Mouse (Mus musculus) layer of hippocampus, adult 18-20 months (tissue): ENCODE data around the gene F8. TPM values are rescaled to one million over a fixed set of nuclear protein-coding genes. Genes with fewer than 3 reads are reported as not detected.
A peak's percentile ranks its signal among the peaks of the same experiment; 100 is the strongest.
"Not testable (repeated sequence)": the region's sequence is repeated elsewhere in the genome, so short reads cannot be mapped to it uniquely, and the experiment has no call there.

Experiments used
- DNase-seq, 2 experiments: peaks; one replicate each; pipeline ENCODE4 v3.0.0; 2022; ENCODE audit warnings: low spot score in 2 of 2
- total RNA-seq, 2 experiments: library from RNA; stranded (reverse); gene quantifications; 2 replicates each; pipeline ENCODE4 v1.2.3; 2021

F8 gene
- total RNA-seq, 2 experiments from 2014 or later: 2.3 to 2.9 TPM

DNA sequence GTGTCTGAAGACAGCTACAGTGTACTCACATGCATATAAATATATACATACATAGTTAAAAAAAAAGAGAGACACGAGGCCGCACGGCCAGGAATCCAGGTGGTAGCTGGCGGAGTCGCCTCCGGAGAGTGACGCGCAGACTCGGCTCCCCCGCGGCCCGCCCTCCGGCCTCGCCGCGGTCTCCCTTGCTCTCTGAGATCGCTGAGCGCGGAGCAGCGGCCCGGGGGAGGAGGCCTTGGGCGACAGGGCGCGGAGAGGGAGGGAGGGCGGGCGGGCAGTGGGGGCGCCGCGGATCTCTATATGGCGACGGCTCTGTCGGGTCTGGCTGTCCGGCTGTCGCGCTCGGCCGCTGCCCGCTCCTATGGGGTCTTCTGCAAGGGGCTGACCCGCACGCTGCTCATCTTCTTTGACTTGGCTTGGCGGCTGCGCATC is 239.3 kb downstream of the F8 start:
- not testable (repeated sequence) for DNase-seq

DNA sequence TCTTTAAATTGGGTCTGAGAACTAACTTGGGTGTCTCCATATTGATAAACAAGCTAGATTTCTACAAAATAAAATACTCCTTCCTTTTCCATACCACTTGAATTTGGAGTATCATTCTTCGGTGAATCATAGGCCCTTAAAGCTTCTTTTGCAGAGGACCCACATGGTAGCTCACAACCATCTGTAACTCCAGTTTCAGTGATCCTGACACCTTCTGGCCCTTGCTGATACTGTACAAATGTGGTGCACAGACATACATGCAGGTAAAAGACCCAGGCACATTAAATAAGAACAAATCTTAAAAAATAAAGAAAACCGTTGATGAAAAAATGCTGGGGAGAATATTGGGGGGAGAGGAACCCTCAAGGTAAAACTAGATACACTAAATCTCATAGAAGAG is 244.2 kb downstream of the F8 start:
- DNase-seq: no peak

DNA sequence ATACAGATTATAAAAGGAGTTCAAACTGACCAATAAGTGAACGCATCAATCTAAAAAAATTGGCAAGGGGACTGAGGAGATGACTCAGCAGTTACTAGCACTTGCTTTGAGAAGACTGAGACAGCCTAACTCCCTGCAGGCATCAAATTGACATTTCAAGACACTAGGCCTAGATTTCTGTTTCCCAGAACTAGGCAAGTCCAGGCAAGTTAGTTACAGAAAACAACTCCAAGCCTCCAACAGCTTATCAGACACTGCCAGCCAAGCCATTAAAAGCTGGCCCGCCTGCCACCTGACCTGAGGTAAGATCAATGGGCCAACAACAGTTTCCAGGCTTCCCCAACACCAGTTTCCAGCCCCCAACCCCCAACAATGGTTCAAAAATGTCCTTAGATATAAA is 244.7 kb downstream of the F8 start:
- DNase-seq: no peak

DNA sequence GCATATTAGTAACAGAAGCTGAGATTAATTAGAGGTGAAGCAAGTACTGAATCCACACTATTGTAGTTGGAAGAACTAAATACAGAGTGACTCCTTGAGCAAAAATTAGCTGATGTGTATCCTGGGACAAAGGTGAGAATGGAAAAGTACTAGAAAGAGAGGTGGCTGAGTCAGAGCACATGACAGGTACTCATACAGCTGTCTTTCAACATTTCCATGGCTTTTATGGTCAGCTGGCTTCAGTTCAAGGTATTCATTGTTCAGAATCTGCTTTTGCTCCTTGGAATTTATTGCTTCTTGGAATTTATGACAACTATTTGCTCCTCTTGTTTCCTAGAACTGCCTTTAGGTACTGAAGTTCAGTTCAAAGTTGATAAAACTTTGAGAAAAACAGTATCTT is 245.5 kb downstream of the F8 start:
- DNase-seq: no peak

DNA sequence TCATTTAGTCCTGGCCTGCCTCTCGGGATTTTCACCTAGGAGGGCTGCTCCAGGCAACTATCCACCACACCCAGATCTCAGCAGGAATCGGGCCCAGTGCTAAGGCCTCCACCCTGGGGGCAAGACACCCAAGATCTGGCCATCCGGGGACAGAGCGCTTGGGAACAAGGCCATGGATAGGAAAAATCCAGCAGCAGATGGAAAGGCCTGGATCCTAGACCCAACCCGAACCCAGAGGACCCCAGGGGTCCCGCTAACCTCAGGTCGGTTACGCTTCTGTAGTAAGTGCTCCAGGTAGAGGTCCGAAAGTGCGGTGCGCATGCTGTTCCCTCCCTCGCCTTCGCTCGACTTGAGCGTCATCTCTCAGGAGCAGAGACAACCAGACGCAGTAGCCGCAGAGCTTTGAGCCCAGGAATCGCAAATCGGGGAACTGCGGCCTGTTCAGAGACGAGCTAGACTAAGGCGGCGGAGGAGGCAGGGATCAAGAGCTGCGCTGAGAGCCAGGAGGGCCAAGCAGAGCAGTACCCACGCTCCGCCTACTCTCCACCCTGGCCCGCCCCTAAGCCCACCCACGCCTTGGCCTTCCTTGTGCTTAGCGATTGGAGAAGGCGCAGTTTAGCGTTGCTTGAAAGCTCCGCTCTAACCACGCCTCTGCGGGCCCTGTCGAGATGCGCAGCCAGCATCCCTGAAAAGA is 251.8 kb downstream of the F8 start, which contains the start of gene Mpp1:
Gene Mpp1 (minus strand): TSS at position 550 of the 694 bp plus-strand sequence.
- DNase-seq: peak; percentile 57 to 74

- no peak for DNase-seq
Measured at GRCm38 (mm10) chrX:75129474-75129873, 252.9 kb downstream of the F8 start.

- peak in 1 of 2 experiments; percentile 42 for DNase-seq
Measured at GRCm38 (mm10) chrX:75128333-75128980, 254.0 kb downstream of the F8 start.

DNA sequence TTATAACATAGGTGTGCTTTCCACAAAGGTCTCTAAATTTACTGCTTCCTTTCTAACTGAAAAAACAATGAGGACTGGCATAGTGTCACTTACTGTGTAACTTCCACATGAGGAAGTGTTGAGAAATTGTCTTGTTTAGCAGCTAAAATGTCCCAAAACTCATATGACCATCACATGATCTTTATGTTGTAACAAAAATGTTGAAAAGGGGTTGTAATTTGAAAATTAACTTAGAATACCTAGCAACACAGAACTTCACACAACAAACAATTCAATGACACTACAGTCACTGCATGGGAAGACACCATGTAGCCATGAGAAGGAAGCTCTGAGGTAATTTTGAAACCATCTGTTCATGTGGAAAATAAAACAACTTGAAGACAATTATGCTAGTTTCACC is 255.5 kb downstream of the F8 start:
- no peak for DNase-seq

GRCm38 (mm10) chrX:75125606-75126005 is 256.8 kb downstream of the F8 start:
- DNase-seq: no peak

Other genes starting within 250 kb of the F8 start
- not detected for gene Smim9, start 218.8 kb downstream of the F8 start, total RNA-seq
- gene Fundc2, start 216 bp downstream of the F8 start, total RNA-seq: 10 to 100 TPM; 38.1 to 53.6 TPM
- 10 to 100 TPM; 12.1 to 14.4 TPM for gene Cmc4, start 34.0 kb upstream of the F8 start, total RNA-seq
- 1 to 10 TPM; 5.5 to 8.4 TPM for gene Mtcp1, start 34.0 kb upstream of the F8 start, total RNA-seq
- gene Brcc3, start 34.0 kb upstream of the F8 start, total RNA-seq: 10 to 100 TPM; 36.5 to 39.0 TPM
- gene Vbp1, start 131.7 kb upstream of the F8 start, total RNA-seq: 10 to 100 TPM; 67.5 to 81.5 TPM
- 10 to 100 TPM; 40.6 to 40.7 TPM for gene Rab39b, start 195.6 kb upstream of the F8 start, total RNA-seq